Mouse (Mus musculus): Measurements from ENCODE around the gene Jpt1. TPM values are rescaled to one million over a fixed set of nuclear protein-coding genes. Genes with fewer than 3 reads are reported as not detected.
"Not testable (repeated sequence)": the region's sequence is repeated elsewhere in the genome, so short reads cannot be mapped to it uniquely, and the experiment has no call there.

Gene Jpt1
- polyA plus RNA-seq, 1 experiment from 2014 or later = 435 TPM

- 47% methylated on average over 2 of the region's 2 CpGs for WGBS
- H3K27me3 ChIP-seq (replicated peaks; ENCODE audit: control insufficient read depth, insufficient read depth, low read length) = no peaks in the 10 kb centered on the region
- no peak for ATAC-seq (replicated peaks; ENCODE audit: low FRiP score)
- H3K4me2 ChIP-seq = peak overlapping the region; percentile 51
- DNase-seq (ENCODE audit: low spot score) = no peak
- H3K4me1 ChIP-seq (replicated peaks; ENCODE audit: control insufficient read depth, insufficient read depth, low read length) = peaks cover 68% of the 10 kb centered on the region
- H3K36me3 ChIP-seq (ENCODE audit: control insufficient read depth, insufficient read depth, low read length) = peaks cover 11% of the 10 kb centered on the region; the same call in 1 of the 2 replicates
- no peaks in the 10 kb centered on the region for H3K9me3 ChIP-seq (ENCODE audit: control insufficient read depth, low read length)
- peak overlapping the region; percentile 20; the same call in 1 of the 2 replicates for H3K9ac ChIP-seq (ENCODE audit: low read depth, low read length)
- H3K27ac ChIP-seq (ENCODE audit: low read depth, low read length) = peak overlapping the region; percentile 74
- no peak overlapping the region for H3K4me3 ChIP-seq (ENCODE audit: low read depth, low read length)
These were observed 6.1 kb downstream of the Jpt1 start for GRCm38 (mm10) chr11:115508061-115508460.

GRCm38 (mm10) chr11:115506586-115506985 lies 7.6 kb downstream of the Jpt1 start:
- ATAC-seq (replicated peaks; ENCODE audit: low FRiP score) = peak; percentile 74
- H3K4me3 ChIP-seq (ENCODE audit: low read depth, low read length) = peak overlapping the region; percentile 3; the same call in 1 of the 2 replicates
- 0 out of 2 replicates have a peak overlapping the region, but pooled peaks have one; percentile 21 for H3K9ac ChIP-seq (ENCODE audit: low read depth, low read length)
- H3K4me1 ChIP-seq (replicated peaks; ENCODE audit: control insufficient read depth, insufficient read depth, low read length) = peaks cover 54% of the 10 kb centered on the region
- no peaks in the 10 kb centered on the region for H3K9me3 ChIP-seq (ENCODE audit: control insufficient read depth, low read length)
- H3K27me3 ChIP-seq (replicated peaks; ENCODE audit: control insufficient read depth, insufficient read depth, low read length) = no peaks in the 10 kb centered on the region
- peaks cover 23% of the 10 kb centered on the region for H3K36me3 ChIP-seq (ENCODE audit: control insufficient read depth, insufficient read depth, low read length)
- H3K4me2 ChIP-seq = peak overlapping the region; percentile 51
- H3K27ac ChIP-seq (ENCODE audit: low read depth, low read length) = peak overlapping the region; percentile 74; the same call in 1 of the 2 replicates
- 59% methylated on average over 3 of the region's 3 CpGs for WGBS
- no peak for DNase-seq (ENCODE audit: low spot score)

DNA sequence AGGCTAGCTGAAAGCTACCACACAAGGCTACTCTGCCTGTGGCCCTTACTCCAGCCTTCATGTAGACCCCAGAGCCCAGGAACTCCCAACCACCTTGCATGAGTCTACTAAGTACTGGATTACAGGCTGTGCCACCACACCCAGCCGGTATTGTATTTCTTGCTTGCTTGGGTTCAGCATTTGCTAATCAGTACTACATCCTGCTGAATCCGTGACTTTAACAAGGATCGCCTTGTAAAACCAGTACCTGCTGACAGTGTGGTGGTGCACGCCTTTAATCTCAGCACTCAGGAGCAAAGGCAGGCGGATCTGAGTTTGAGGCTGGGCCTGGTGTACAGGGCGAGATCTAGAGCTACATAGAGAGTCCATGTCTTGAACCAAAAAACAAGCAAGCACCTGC lies 11.6 kb downstream of the Jpt1 start:
- H3K27ac ChIP-seq (ENCODE audit: low read depth, low read length) = no peak overlapping the region
- peaks cover 48% of the 10 kb centered on the region for H3K36me3 ChIP-seq (ENCODE audit: control insufficient read depth, insufficient read depth, low read length)
- no peak for ATAC-seq (replicated peaks; ENCODE audit: low FRiP score)
- H3K4me1 ChIP-seq (replicated peaks; ENCODE audit: control insufficient read depth, insufficient read depth, low read length) = peaks cover 18% of the 10 kb centered on the region
- WGBS = 95% methylated on average over 6 of the region's 6 CpGs
- H3K9ac ChIP-seq (ENCODE audit: low read depth, low read length) = no peak overlapping the region
- DNase-seq (ENCODE audit: low spot score) = no peak
- H3K4me3 ChIP-seq (ENCODE audit: low read depth, low read length) = no peak overlapping the region
- no peaks in the 10 kb centered on the region for H3K9me3 ChIP-seq (ENCODE audit: control insufficient read depth, low read length)
- H3K4me2 ChIP-seq = no peak overlapping the region
- H3K27me3 ChIP-seq (replicated peaks; ENCODE audit: control insufficient read depth, insufficient read depth, low read length) = no peaks in the 10 kb centered on the region

- peaks cover 37% of the 10 kb centered on the region for H3K36me3 ChIP-seq (ENCODE audit: control insufficient read depth, insufficient read depth, low read length)
- not testable (repeated sequence) for H3K9ac ChIP-seq (ENCODE audit: low read depth, low read length)
These were observed 17.6 kb downstream of the Jpt1 start for GRCm38 (mm10) chr11:115496559-115496958.

DNA sequence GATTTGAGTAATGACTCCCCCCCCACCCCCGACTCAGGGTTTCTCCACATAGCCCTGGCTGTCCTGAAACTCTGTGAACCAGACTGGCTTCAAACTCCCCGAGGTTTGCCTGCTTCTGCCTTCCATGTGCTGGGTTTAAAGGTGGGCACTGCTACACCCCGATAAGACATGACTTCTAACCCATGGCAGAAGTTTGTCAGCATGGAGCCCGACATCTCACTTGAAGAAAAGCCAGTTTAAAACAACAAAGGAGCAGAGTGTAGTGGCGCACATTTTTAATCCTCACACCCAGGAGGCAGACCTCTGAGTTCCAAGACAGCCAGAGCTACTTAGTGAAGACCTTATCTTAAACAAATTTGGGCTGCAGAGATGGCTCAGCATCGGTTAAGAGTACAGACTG lies 21.8 kb downstream of the Jpt1 start:
- peak overlapping the region; percentile 65 for H3K4me3 ChIP-seq (ENCODE audit: low read depth, low read length)
- H3K36me3 ChIP-seq (ENCODE audit: control insufficient read depth, insufficient read depth, low read length) = peaks cover 12% of the 10 kb centered on the region
- 29% methylated on average over 6 of the region's 6 CpGs for WGBS
- no peaks in the 10 kb centered on the region for H3K27me3 ChIP-seq (replicated peaks; ENCODE audit: control insufficient read depth, insufficient read depth, low read length)
- ATAC-seq (replicated peaks; ENCODE audit: low FRiP score) (0 out of 2 replicates have a peak, but pooled peaks have one; percentile 21), DNase-seq (ENCODE audit: low spot score) (no peak)
- peak overlapping the region; percentile 79 for H3K4me2 ChIP-seq
- no peaks in the 10 kb centered on the region for H3K9me3 ChIP-seq (ENCODE audit: control insufficient read depth, low read length)
- H3K4me1 ChIP-seq (replicated peaks; ENCODE audit: control insufficient read depth, insufficient read depth, low read length) = peaks cover 16% of the 10 kb centered on the region
- no peak overlapping the region for H3K27ac ChIP-seq (ENCODE audit: low read depth, low read length)
- peak overlapping the region; percentile 73; the same call in 1 of the 2 replicates for H3K9ac ChIP-seq (ENCODE audit: low read depth, low read length)

More at GRCm38 (mm10) chr11:115496559-115496958, 17.6 kb downstream of the Jpt1 start:
- not testable (repeated sequence) for H3K27ac ChIP-seq (ENCODE audit: low read depth, low read length); H3K9me3 ChIP-seq (ENCODE audit: control insufficient read depth, low read length); ATAC-seq (replicated peaks; ENCODE audit: low FRiP score); H3K4me1 ChIP-seq (replicated peaks; ENCODE audit: control insufficient read depth, insufficient read depth, low read length); H3K27me3 ChIP-seq (replicated peaks; ENCODE audit: control insufficient read depth, insufficient read depth, low read length); H3K4me3 ChIP-seq (ENCODE audit: low read depth, low read length); H3K4me2 ChIP-seq; DNase-seq (ENCODE audit: low spot score)
- 85% methylated on average over 9 of the region's 9 CpGs for WGBS

- Histone ChIP-seq H3K27me3 (replicated peaks; ENCODE audit: control insufficient read depth, insufficient read depth, low read length) (no peaks in the 10 kb centered on the region), H3K27ac (ENCODE audit: low read depth, low read length) (peak within 1 kb of the TSS; percentile 65; the same call in 1 of the 2 replicates), H3K4me3 (ENCODE audit: low read depth, low read length) (peak within 1 kb of the TSS; percentile 65), H3K9ac (ENCODE audit: low read depth, low read length) (peak within 1 kb of the TSS; percentile 73), H3K9me3 (ENCODE audit: control insufficient read depth, low read length) (no peaks in the 10 kb centered on the region), H3K4me1 (replicated peaks; ENCODE audit: control insufficient read depth, insufficient read depth, low read length) (peaks cover 16% of the 10 kb centered on the region), H3K36me3 (ENCODE audit: control insufficient read depth, insufficient read depth, low read length) (peaks cover 9% of the 10 kb centered on the region), H3K4me2 (peak within 1 kb of the TSS; percentile 79)
- under 1% methylated on average over 43 of the region's 43 CpGs for WGBS
- peak; percentile 93 for ATAC-seq (replicated peaks; ENCODE audit: low FRiP score)
- DNase-seq (ENCODE audit: low spot score) = peak; percentile 84
These were observed 22.7 kb downstream of the Jpt1 start, which contains the start of gene Nt5c for GRCm38 (mm10) chr11:115491356-115492083. TSS of gene Nt5c (minus strand) at chr11:115491862.

DNA sequence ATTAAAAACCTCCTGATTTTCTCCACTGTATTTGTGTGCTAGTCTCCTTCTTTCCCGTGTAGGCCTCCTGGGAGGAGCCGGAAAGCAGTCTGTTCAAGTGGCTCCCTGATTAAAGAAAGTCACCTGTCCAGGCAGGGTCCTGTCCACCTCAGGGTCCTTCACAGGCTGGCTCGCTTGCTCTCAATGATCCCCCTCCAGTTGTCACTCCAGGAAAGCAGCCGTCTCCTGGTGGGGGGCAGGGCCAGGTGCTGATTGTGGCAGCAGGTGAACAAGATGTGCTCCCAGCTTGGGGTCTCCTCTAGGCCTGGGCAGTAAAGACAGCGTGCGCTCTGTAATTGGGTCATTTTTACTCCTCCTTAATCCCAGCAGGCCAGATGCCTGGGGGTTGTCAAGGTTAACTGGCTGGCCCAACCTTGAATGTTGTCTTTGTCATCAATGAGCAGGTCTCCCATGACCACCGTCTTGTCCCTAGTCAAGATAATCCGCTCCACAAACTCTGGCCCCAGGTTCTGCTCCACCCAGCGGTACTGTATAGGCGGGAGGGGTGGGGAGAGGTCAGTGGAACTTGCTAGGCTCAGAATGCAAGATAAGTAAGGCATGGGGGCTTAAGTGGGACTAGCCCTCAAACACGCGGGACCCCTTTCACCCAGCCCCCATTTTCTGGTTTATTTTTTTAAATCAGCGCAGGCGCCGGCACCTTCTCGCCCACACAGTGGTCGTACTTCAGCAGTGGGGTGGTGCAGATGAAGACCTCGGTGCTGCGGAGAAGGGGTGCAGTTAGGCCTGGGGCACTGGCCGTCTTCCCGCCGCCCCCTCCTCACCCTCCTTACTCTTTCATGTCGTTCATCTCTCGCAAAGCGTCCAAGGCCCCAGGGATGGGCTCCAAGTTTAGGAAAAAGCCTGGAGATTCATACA lies 23.5 kb downstream of the Jpt1 start:
- Histone ChIP-seq H3K4me1 (replicated peaks; ENCODE audit: control insufficient read depth, insufficient read depth, low read length) (peaks cover 16% of the 10 kb centered on the region), H3K36me3 (ENCODE audit: control insufficient read depth, insufficient read depth, low read length) (peaks cover 9% of the 10 kb centered on the region), H3K27me3 (replicated peaks; ENCODE audit: control insufficient read depth, insufficient read depth, low read length) (no peaks in the 10 kb centered on the region), H3K4me3 (ENCODE audit: low read depth, low read length) (peak overlapping the region; percentile 65), H3K4me2 (peak overlapping the region; percentile 79), H3K9ac (ENCODE audit: low read depth, low read length) (peak overlapping the region; percentile 73), H3K9me3 (ENCODE audit: control insufficient read depth, low read length) (no peaks in the 10 kb centered on the region), H3K27ac (ENCODE audit: low read depth, low read length) (peak overlapping the region; percentile 65; the same call in 1 of the 2 replicates)
- no peak for DNase-seq (ENCODE audit: low spot score)
- ATAC-seq (replicated peaks; ENCODE audit: low FRiP score) = peak; percentile 24; the same call in 1 of the 2 replicates
- 25% methylated on average over 25 of the region's 25 CpGs for WGBS

DNA sequence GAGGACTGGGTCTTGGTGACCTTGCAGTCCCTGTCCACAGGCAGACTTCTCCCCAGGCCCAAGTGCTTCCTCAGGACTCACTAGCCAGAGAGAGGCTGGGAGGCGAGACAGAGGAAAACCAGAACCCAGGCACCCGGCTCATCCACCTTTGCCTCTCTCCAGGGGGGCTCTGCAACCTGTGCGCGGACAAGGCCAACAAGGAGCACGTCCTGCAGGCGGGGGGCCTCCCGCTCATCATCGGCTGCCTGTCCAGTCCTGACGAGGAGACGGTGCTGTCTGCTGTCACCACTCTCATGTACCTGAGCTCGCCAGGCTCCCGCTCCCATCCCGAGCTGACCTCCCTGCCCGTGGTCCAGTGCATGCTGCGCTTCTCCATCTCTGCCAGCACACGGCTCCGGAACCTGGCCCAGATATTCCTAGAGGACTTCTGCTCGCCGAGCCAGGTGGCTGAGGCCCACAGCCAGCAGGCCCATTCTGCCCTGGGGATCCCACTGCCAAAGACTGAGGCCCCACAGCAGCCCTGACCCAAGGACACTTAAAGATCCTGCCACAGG lies 25.6 kb downstream of the Jpt1 start:
- Histone ChIP-seq H3K4me2 (no peak overlapping the region), H3K9ac (ENCODE audit: low read depth, low read length) (no peak overlapping the region), H3K4me1 (replicated peaks; ENCODE audit: control insufficient read depth, insufficient read depth, low read length) (peaks cover 14% of the 10 kb centered on the region), H3K27ac (ENCODE audit: low read depth, low read length) (no peak overlapping the region), H3K4me3 (ENCODE audit: low read depth, low read length) (no peak overlapping the region), H3K36me3 (ENCODE audit: control insufficient read depth, insufficient read depth, low read length) (peaks cover 9% of the 10 kb centered on the region), H3K9me3 (ENCODE audit: control insufficient read depth, low read length) (no peaks in the 10 kb centered on the region), H3K27me3 (replicated peaks; ENCODE audit: control insufficient read depth, insufficient read depth, low read length) (no peaks in the 10 kb centered on the region)
- DNase-seq (ENCODE audit: low spot score) = no peak
- ATAC-seq (replicated peaks; ENCODE audit: low FRiP score) = no peak
- WGBS = 89% methylated on average over 19 of the region's 19 CpGs
